Mouse (Mus musculus) layer of hippocampus, adult 9-10 months (tissue): Measurements from ENCODE around the gene Igfbp3.

Source experiments
- DNase-seq: peaks from one replicate; pipeline ENCODE4 v3.0.0; 2022; ENCODE audit warnings: low spot score

Gene Igfbp3

DNA sequence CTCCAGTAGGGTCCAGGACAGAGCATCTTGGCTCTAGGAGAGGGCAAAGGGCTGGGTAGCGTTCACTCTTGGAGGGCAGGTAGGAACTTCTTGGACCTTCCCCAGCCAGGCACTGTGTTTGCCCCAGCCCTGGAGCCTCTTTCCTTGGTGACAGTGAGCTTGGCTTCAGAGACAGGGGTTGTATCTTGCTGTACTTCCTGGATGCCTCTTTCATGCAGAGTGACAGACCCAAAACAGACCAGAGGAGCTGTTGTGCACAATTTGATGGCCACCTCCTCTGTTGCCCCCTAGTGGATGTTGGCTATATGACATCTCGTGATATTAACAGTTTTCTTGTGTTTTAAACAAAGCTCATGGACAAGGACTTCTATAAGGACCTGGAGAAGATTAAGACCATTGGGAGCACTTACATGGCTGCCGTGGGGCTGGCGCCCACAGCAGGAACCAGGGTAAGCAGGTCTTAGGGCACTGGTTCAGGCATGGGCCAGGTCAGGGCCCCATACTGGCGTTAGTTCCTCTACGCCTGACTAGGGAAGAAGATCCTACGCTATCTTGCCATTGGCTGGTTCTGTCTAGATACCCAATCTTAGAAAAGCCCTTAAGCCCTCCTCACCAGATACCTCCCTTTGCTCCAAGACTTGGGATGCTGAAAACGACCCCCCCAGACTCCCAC is 52.1 kb downstream of the Igfbp3 start:
- DNase-seq, result peak; percentile 20

DNA sequence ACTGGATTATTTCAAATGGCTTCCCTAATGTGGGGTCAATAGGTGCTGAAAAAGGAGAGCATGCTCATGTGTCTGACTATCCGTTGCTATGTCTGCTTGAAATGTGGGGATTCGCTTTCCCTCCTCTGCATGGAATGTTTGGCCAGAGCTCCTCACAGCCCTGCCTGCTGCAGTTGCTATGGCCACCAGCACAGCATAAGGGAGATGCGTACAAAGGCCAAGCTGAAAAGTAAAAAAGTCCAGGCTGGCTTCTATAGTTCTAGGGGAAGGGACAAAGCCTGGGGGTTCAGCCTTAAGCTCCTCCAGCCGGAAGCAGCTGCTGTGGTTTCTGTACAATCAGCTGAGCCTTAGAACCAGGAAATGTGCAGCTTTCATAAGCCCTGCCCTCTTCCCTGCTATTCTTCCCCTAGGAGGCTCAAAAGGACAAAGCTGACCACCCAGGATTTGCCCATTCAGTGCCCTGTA is 53.1 kb downstream of the Igfbp3 start:
- no peak for DNase-seq

DNA sequence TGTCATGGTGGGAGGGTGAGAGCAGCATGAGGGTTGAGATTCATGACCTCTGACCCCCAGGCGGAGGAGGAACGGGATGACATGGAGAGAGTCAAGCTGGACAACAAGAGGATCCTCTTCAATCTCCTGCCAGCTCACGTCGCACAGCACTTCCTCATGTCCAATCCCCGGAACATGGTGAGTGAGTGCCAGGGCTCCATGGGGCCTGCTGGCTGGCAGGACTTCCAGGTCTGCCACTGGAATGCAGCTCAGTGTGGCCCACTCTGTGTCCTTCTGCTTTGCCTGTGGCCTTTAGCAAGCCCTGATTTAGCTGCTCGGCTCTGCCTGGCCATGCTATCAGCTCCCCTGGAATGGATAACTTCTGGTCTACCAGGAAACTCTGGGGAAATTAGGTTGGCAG is 53.6 kb downstream of the Igfbp3 start:
- DNase-seq, result no peak

DNA sequence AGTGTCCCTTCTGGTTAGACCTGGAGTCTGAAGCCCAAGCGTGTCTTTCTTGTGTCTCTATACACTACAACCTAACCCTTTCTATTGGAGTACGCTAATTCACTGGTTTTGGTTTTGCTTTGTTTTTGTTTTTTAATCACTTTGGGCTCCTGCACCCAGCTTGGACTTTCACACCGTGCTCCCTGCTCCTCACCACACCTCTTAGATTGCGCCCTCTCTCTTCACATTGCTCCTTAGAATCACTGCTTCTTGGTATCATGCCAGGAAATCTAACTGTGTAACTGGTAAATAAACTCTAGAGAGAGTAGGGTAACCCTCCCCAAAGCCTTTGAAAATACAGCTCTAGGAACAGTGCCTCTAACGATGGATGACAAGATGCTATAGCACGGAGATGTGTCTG is 55.5 kb downstream of the Igfbp3 start:
- DNase-seq, result no peak

DNA sequence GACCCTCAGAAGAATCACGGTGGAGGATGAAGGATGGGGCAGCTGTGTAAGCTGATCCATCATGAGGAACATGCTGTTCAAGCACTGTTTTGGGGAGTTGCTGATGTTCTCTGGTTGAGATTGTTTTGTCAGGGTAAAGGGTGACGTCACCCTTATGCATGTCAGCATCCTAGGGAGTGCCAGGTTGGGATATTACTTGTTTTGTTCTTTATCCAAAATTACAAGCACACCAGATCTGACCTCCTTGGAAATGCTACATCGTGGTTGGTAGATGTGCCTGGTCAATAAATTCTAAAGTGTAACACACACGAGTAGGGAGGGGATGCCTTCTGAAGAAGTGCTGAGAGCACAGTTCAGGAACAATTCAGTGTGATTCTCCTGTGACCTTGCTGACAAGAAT is 57.3 kb downstream of the Igfbp3 start:
- DNase-seq, result no peak
